Mouse (Mus musculus) forebrain, embryonic 10.5 days (tissue): ENCODE measurements around the gene 2610028H24Rik. TPM values are rescaled to one million over a fixed set of nuclear protein-coding genes. Genes with fewer than 3 reads are reported as not detected.
A peak's percentile ranks its signal among the peaks of the same experiment; 100 is the strongest.

Experiments
- DNase-seq: peaks from one replicate; pipeline ENCODE4 v3.0.0-alpha.2; 2017; ENCODE audit warnings: low spot score; ENCODE audit errors: extremely low spot score
- H3K27ac ChIP-seq: fragments of 300-500 bp; sonication (generic); 2 replicates; pipeline ENCODE4 v1.5.1; 2016; ENCODE audit warnings: mild to moderate bottlenecking
- H3K27me3 ChIP-seq: fragments of 300-500 bp; sonication (generic); 2 replicates; pipeline ENCODE4 v1.6.1; 2016; ENCODE audit warnings: mild to moderate bottlenecking; ENCODE audit not compliant: poor library complexity, severe bottlenecking
- H3K36me3 ChIP-seq: fragments of 300-500 bp; sonication (generic); replicated peaks from 2 replicates; pipeline ENCODE4 v1.6.1; 2016; ENCODE audit warnings: mild to moderate bottlenecking, moderate library complexity
- H3K4me1 ChIP-seq: fragments of 300-500 bp; sonication (generic); 2 replicates; pipeline ENCODE4 v1.6.1; 2016
- H3K4me3 ChIP-seq: fragments of 300-500 bp; sonication (generic); 2 replicates; pipeline ENCODE4 v1.5.1; 2016; ENCODE audit warnings: mild to moderate bottlenecking, moderate library complexity
- H3K9me3 ChIP-seq: fragments of 300-500 bp; sonication (generic); 2 replicates; pipeline ENCODE4 v1.6.1; 2016; ENCODE audit warnings: mild to moderate bottlenecking, moderate library complexity
- WGBS: fragments of 180-500 bp; shearing (Covaris S2); methylation state at CpG from one replicate; pipeline ENCODE4 v1.1.7; 2016; 5-methylcytosine and 5-hydroxymethylcytosine counted together
- polyA plus RNA-seq: library from polyadenylated mRNA; unstranded; fragments of >200 nt; fragmentation: Nextera tagmentation; extraction: Ambion mirVana; gene quantifications from 2 replicates; pipeline ENCODE4 v1.2.1, GENCODE M21; 2016

Gene 2610028H24Rik
- not detected in 2 replicates for polyA plus RNA-seq

DNA sequence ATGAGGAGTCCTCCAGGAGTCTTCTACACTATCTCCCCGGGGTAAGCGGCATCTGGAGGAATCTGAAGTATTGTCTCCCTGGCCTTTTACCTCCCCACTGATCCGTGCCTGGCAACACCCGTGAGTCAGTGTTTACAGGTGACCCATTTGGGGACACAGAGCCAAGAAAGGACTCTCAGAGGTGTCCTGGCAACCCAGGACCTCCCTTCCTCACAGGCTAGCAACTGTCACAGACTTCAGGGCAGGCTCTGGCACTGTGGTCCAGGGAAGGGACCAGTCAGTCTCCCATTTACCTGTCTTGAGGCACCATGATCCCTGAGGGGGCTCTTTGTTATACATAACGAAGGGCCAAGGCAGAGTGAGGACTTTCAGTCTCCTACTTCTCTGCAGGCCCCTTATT lies at the start of gene 2610028H24Rik:
2610028H24Rik (plus strand) TSS at position 231 of the 400 bp plus-strand sequence.
- no peak within 1 kb of the TSS for H3K4me3 ChIP-seq
- DNase-seq, result no peak
- H3K9me3 ChIP-seq, result no peaks in the 10 kb centered on the region
- no peaks in the 10 kb centered on the region for H3K36me3 ChIP-seq
- H3K4me1 ChIP-seq, result peaks cover 1% of the 10 kb centered on the region; the same call in 1 of the 2 replicates
- no peak within 1 kb of the TSS for H3K27ac ChIP-seq
- no peaks in the 10 kb centered on the region for H3K27me3 ChIP-seq
- WGBS, result 63% methylated on average over 5 of the region's 5 CpGs

DNA sequence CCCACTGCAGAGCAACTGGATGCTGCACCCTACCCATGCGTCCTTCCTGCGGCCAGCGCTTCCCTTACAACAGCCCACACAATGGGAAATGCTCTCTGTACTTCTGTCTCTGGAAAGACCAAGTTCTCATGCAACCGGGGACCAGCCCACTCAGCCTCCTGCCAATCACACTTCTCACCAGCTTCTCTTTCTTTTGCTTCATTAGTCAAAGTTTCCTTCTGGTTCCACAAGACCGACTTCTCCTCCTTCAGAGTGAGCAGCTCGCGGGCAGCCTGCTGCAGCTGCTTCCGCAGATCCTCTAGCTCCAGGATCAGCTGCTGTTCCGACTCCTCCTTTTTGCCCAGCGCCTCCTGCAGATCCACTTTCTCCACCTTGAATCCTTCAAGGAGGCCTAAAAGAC lies 40.4 kb upstream of the 2610028H24Rik start:
- no peaks in the 10 kb centered on the region for H3K9me3 ChIP-seq
- DNase-seq, result no peak
- H3K4me3 ChIP-seq, result no peak overlapping the region
- 93% methylated on average over 10 of the region's 10 CpGs for WGBS
- peaks cover 99% of the 10 kb centered on the region for H3K36me3 ChIP-seq
- H3K4me1 ChIP-seq, result no peaks in the 10 kb centered on the region
- H3K27ac ChIP-seq, result no peak overlapping the region
- no peaks in the 10 kb centered on the region for H3K27me3 ChIP-seq

DNA sequence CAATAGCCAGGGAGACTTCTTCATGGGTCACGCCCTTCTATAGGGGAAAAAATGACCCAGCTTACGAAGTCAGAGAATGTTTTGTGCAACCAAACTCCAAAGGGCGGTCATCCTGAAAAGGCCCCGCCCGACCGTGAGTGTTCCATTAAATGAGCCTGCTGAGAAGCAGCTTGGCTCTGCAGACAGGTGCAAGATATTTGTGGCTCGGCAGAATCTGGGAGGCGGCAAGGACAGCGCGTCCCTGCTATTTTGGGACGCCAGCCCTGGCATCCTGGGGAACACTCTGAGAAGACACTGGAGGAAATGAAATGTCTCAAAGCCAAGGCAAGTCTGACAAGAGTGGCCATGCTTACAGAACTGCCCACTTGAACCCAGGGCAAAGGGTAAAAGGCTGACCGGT lies 32.1 kb upstream of the 2610028H24Rik start:
- WGBS, result 91% methylated on average over 12 of the region's 12 CpGs

DNA sequence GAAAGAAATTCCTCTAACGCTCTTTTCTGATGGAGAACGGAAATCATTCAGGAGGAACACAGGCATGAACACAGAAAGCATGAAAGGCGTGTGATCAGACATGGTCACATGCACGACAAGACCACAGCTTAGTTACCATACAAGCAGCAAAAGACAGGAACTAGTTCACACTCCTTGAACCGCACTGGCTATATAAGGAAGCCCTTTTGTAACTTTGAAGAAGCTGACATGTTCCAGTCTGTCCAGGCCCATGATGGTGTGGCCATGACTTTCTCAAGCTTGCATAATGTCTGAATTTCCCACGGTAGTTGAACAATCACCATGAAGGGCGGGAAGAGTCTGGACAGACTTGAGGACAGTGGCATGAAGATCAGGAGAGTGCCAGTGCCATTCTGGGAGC lies 23.2 kb upstream of the 2610028H24Rik start:
- WGBS, result 96% methylated on average over 7 of the region's 7 CpGs
- H3K4me1 ChIP-seq, result no peaks in the 10 kb centered on the region
- H3K36me3 ChIP-seq, result peaks cover 97% of the 10 kb centered on the region
- DNase-seq, result no peak
- H3K4me3 ChIP-seq, result no peak overlapping the region
- H3K27me3 ChIP-seq, result no peaks in the 10 kb centered on the region
- H3K9me3 ChIP-seq, result no peaks in the 10 kb centered on the region
- H3K27ac ChIP-seq, result no peak overlapping the region

More for the DNA sequence above, 32.1 kb upstream of the 2610028H24Rik start:
- Histone ChIP-seq H3K9me3 (no peaks in the 10 kb centered on the region), H3K36me3 (peaks cover 99% of the 10 kb centered on the region), H3K4me1 (no peaks in the 10 kb centered on the region), H3K27me3 (no peaks in the 10 kb centered on the region), H3K27ac (no peak overlapping the region), H3K4me3 (no peak overlapping the region)
- no peak for DNase-seq

DNA sequence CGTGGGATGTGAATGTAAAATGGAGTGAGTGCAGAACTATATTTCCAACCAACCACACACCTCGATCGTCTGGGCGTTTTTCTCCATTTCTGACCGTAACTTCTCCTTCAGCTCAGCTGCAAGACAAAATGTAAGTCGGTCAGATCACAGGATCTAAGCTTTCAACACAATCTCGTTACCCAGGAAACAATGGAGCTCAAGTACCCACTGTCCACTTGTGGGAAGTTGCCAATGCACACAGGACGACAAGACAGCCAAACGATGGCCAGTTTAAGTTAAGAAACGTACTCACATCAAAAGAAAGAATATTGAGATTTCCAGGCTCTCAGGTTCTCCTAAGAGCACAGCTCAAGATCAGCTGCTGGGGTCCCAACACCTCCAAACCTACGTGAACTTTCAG lies 15.0 kb upstream of the 2610028H24Rik start:
- H3K27me3 ChIP-seq, result no peaks in the 10 kb centered on the region
- no peak overlapping the region for H3K27ac ChIP-seq
- peaks cover 100% of the 10 kb centered on the region for H3K36me3 ChIP-seq
- 92% methylated on average over 11 of the region's 11 CpGs for WGBS
- H3K4me3 ChIP-seq, result no peak overlapping the region
- no peaks in the 10 kb centered on the region for H3K4me1 ChIP-seq
- DNase-seq, result no peak
- no peaks in the 10 kb centered on the region for H3K9me3 ChIP-seq

DNA sequence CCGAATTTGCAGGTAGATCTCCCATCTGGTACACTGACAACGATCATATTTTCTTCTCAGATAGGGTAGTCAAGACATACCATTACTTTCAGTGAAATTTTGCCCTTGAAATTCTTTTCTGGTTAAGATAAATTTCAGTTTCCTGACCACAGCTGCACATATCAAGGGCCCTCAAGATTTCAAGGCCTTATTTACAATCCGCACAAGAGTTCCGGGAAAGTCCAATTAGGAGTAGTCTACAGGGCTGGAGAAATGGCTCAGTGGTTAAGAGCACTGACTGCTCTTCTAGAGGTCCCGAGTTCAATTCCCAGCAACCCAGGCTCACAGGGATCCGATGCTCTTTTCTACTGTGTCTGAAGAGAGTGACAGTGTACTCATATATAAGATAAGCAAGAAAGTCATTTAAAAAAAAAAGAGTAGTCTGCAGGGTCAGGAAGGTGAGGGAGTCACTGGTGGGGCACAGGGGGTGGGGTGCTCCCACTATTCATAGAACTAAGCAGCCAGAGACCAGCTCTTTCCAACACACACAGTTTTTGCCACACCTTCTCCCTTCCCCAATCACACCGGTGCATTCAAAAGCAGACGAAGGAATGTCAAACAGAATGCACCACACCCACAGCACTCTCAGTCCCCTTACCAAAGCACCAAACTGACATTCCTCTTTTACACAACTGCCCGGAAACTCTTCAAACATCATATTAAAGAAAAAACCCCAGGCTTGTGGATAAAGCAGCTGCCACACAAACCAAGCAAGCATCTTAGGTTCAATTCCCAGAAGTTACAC lies 9.6 kb upstream of the 2610028H24Rik start:
- Histone ChIP-seq H3K4me3 (no peak overlapping the region), H3K36me3 (peaks cover 65% of the 10 kb centered on the region), H3K9me3 (no peaks in the 10 kb centered on the region), H3K27ac (no peak overlapping the region), H3K27me3 (no peaks in the 10 kb centered on the region), H3K4me1 (peaks cover 22% of the 10 kb centered on the region)
- DNase-seq, result no peak
- 96% methylated on average over 9 of the region's 9 CpGs for WGBS

DNA sequence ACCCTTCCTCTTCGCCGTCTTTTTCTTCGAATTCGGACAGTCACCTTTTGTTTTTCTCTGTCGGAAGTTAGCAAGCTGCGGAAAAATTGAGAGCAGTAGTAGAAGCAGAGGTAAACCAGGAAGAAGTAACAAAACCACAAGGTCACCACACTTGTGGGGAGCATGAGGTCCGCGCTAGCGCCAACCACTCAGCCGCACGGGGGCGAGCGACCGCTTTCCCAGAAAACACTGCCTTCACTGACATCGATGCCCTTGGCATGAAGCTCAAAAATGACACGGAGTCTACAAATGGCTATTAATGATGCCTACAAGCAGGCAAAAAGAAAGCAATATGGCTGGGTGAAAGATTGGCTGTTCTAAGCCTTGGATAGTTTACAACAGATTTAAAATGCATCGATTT lies 8.6 kb upstream of the 2610028H24Rik start, which contains the start of gene AC141477.1:
AC141477.1 (minus strand) TSS at position 164 of the 400 bp plus-strand sequence.
- no peaks in the 10 kb centered on the region for H3K9me3 ChIP-seq
- peaks cover 22% of the 10 kb centered on the region for H3K4me1 ChIP-seq
- 94% methylated on average over 17 of the region's 17 CpGs for WGBS
- H3K4me3 ChIP-seq, result peak within 1 kb of the TSS; percentile 87
- no peak for DNase-seq
- H3K27me3 ChIP-seq, result no peaks in the 10 kb centered on the region
- no peak within 1 kb of the TSS for H3K27ac ChIP-seq
- peaks cover 55% of the 10 kb centered on the region for H3K36me3 ChIP-seq

DNA sequence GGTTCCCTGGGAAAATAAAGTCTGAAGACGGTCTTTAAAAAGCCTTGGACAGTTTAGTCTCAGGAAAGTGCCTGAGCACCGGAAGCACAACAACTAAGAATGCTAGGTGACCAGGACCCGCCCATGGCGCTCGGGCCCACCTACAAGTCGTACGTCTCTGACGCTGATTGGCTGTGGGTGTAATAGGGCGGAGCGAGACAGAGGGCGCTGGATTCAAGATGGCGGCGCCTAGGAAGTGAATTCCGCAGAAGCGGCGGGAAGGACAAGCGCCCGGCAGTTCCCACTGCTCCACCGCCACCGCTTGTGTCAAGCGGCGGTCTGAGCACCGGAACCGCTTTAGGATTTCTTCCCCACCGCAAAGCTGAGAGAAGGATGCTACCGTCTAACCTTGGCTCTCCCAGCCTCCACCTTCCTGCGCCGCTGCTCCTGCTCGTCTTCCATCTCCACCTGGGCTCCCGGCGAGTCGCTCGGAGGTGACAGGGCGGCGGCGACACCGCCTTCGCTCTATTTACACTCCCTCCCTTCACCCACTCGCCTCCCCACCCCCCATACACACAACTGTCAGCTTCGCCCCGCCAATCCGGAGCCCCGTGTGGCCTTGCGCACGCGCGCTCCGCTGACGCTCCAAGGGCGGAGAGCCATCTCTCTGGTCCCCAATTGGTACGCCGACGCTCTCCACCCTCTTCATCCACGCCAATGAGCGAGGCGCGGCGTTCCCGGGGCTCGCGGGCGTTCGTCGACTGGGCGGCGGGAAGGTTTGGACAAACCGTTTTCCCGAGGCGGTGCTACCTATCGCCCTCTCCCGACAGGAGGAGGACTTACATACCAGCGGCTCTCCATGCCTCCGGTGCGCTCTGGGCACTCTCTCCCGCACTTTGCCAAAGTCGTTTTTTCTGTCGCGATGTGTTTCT lies 6.4 kb upstream of the 2610028H24Rik start, which contains the start of gene Pcnt:
Pcnt (minus strand) TSS at position 609 of the 911 bp plus-strand sequence.
- Histone ChIP-seq H3K27ac (peak within 1 kb of the TSS; percentile 94), H3K4me3 (peak within 1 kb of the TSS; percentile 87), H3K4me1 (peaks cover 22% of the 10 kb centered on the region), H3K36me3 (peaks cover 34% of the 10 kb centered on the region), H3K27me3 (no peaks in the 10 kb centered on the region), H3K9me3 (no peaks in the 10 kb centered on the region)
- WGBS, result under 1% methylated on average over 78 of the region's 78 CpGs
- DNase-seq, result peak; percentile 95

DNA sequence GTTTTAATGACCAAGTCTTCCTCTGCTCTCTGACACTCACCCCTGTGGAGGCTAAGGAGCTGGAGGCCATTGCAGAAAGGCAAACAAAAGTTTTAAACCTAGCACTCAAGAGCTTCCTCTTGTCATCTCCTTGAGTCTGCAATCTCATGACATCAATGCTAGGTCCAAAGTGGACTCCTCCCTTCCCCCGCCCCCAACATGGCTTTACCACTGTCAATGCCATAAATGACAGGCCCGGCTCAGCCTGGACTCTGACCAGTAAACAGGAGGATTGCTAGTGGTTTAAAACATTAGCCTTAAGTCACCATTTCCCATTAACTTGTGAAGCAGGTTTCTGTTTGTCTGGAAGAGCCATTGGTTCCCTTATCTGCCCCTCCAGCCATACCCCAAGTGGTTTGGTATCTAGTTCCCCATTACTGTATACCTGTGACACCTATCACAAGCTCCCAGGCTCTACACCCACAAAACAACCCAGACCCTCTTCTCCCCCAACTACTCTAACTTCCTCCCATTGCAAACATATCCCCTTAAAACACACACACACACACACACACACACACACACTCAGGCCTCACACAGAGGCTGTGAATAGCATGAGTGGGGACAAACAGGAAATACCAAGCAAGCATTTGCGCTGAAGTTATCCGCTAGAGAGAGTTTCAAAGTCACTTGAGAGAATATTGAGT lies 2.7 kb upstream of the 2610028H24Rik start:
- no peaks in the 10 kb centered on the region for H3K36me3 ChIP-seq
- 84% methylated on average over 4 of the region's 4 CpGs for WGBS
- DNase-seq, result no peak

DNA sequence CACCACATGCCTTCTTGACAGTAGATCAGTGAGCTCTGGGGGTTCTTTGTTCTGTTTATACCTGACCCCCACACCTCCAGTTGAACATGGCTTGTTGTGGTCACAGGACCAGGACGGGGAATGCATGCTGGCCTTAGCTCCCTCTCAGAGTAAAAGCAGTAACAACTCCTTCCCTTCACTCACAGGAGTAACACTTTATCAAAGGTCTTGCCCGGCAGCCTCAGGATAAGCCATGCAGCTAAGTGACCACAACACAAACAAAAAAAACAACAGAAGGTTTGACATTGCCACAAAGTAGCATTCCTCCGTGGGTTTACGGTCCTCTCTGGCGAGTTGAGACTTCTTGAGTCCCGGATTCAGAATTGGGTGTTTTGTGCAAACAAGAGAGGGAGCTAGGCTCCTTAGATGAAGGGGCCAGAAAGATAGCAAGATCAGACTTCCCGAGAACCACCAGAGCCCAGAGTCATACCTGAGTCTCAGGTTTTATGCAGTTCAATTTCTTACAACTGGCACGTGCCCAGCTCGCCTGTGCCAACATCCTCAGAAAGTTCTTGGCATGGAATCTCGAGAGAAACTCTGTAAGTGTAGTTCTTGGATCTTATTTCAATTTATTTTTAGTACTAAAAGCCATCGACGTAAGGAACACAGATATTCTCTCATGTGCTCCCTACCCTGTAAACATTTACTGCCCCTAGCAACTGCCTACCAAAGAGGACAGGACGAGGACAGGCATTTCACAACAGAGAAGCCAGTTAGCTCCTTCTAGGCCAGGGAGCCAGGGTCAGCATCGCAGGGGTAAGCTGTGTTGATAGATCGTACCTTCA lies 1.3 kb upstream of the 2610028H24Rik start:
- DNase-seq, result no peak
- H3K27ac ChIP-seq, result no peak overlapping the region
- H3K9me3 ChIP-seq, result no peaks in the 10 kb centered on the region
- H3K36me3 ChIP-seq, result no peaks in the 10 kb centered on the region
- no peak overlapping the region for H3K4me3 ChIP-seq
- 86% methylated on average over 15 of the region's 15 CpGs for WGBS
- H3K4me1 ChIP-seq, result peaks cover 10% of the 10 kb centered on the region
- H3K27me3 ChIP-seq, result no peaks in the 10 kb centered on the region

More for the DNA sequence above, 2.7 kb upstream of the 2610028H24Rik start:
- Histone ChIP-seq H3K4me1 (peaks cover 18% of the 10 kb centered on the region), H3K9me3 (no peaks in the 10 kb centered on the region), H3K4me3 (no peak overlapping the region), H3K27me3 (no peaks in the 10 kb centered on the region), H3K27ac (no peak overlapping the region)

DNA sequence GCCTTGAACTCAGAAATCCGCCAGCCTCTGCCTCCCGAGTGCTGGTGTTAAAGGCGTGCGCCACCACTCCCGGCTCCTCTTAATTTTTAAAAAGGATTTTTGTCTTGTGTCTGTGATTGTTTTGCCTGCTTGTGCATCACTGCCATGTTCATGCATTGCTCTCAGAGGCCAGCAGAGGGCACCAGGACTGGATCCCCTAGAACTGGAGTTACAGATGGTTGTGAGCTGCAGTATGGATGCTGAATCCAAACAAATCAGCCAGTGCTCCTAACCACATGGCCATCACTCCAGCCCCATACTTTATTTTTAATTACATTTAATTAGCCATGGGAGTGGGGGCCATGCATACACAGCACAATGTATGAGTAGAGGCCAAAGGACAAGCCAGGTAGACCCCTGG lies 6.4 kb downstream of the 2610028H24Rik start:
- DNase-seq, result peak; percentile 39
- 67% methylated on average over 5 of the region's 5 CpGs for WGBS
- no peaks in the 10 kb centered on the region for H3K27me3 ChIP-seq
- no peak overlapping the region for H3K27ac ChIP-seq
- no peak overlapping the region for H3K4me3 ChIP-seq
- 0 out of 2 replicates have a peak, but pooled peaks cover 4% of the 10 kb centered on the region for H3K36me3 ChIP-seq
- H3K9me3 ChIP-seq, result peaks cover 16% of the 10 kb centered on the region; the same call in 1 of the 2 replicates
- no peaks in the 10 kb centered on the region for H3K4me1 ChIP-seq
